Mouse (Mus musculus): ENCODE results near the gene Lrmda. TPM values are rescaled to one million over a fixed set of nuclear protein-coding genes. Genes with fewer than 3 reads are reported as not detected.
"Not testable (repeated sequence)": the region's sequence is repeated elsewhere in the genome, so short reads cannot be mapped to it uniquely, and the experiment has no call there.

The Lrmda gene
- polyA plus RNA-seq, 1 experiment from 2014 or later: 0.53 TPM

GRCm38 (mm10) chr14:22587958-22588296, 568.4 kb downstream of the Lrmda start:
- Histone ChIP-seq H3K4me2 (replicated peaks; ENCODE audit: low read depth, low read length) (no peak overlapping the region), H3K4me1 (ENCODE audit: control insufficient read depth, insufficient read depth, low read length) (peaks cover 17% of the 10 kb centered on the region), H3K9me3 (ENCODE audit: control insufficient read depth, low read length) (no peaks in the 10 kb centered on the region), H3K9ac (ENCODE audit: low read depth, low read length) (no peak overlapping the region), H3K4me3 (ENCODE audit: low read length) (no peak overlapping the region), H3K27me3 (ENCODE audit: control insufficient read depth, insufficient read depth, low read length) (no peaks in the 10 kb centered on the region), H3K36me3 (ENCODE audit: control insufficient read depth, insufficient read depth, low read length) (no peaks in the 10 kb centered on the region), H3K27ac (ENCODE audit: low read depth, low read length) (no peak overlapping the region)
- ATAC-seq (ENCODE audit: low FRiP score, low TSS enrichment): no peak
- WGBS: 73% methylated on average over 4 of the region's 4 CpGs

DNA sequence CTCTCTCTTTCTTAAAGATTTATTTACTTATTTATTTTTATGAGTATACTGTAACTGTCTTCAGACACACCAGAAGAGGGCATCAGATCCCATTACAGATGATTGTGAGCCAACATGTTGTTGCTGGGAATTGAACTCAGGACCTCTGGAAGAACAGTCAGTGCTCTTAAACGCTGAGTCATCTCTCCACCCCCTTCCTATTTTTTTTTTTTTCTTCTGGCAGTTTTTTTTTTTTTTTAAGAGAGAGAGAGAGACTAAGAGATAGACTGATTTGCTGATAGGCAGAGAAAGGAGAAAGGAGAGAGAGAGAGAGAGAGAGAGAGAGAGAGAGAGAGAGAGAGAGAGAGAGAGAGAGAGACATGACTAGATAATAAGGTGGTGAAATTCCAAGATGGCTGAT, 568.9 kb downstream of the Lrmda start:
- not testable (repeated sequence) for ATAC-seq (ENCODE audit: low FRiP score, low TSS enrichment); H3K4me3 ChIP-seq (ENCODE audit: low read length); H3K27ac ChIP-seq (ENCODE audit: low read depth, low read length); H3K9ac ChIP-seq (ENCODE audit: low read depth, low read length); H3K9me3 ChIP-seq (ENCODE audit: control insufficient read depth, low read length); H3K27me3 ChIP-seq (ENCODE audit: control insufficient read depth, insufficient read depth, low read length); H3K4me2 ChIP-seq (replicated peaks; ENCODE audit: low read depth, low read length); H3K36me3 ChIP-seq (ENCODE audit: control insufficient read depth, insufficient read depth, low read length)
- peaks cover 17% of the 10 kb centered on the region for H3K4me1 ChIP-seq (ENCODE audit: control insufficient read depth, insufficient read depth, low read length)
- WGBS: 82% methylated on average over 1 of the region's 1 CpGs

GRCm38 (mm10) chr14:22589503-22590215, 570.1 kb downstream of the Lrmda start:
- peak; percentile 90 for ATAC-seq (ENCODE audit: low FRiP score, low TSS enrichment)
- WGBS: 21% methylated on average over 7 of the region's 7 CpGs
- H3K4me2 ChIP-seq (replicated peaks; ENCODE audit: low read depth, low read length): no peak overlapping the region
- H3K27me3 ChIP-seq (ENCODE audit: control insufficient read depth, insufficient read depth, low read length): no peaks in the 10 kb centered on the region
- H3K36me3 ChIP-seq (ENCODE audit: control insufficient read depth, insufficient read depth, low read length): no peaks in the 10 kb centered on the region
- no peak overlapping the region for H3K9ac ChIP-seq (ENCODE audit: low read depth, low read length)
- H3K4me3 ChIP-seq (ENCODE audit: low read length): no peak overlapping the region
- H3K9me3 ChIP-seq (ENCODE audit: control insufficient read depth, low read length): no peaks in the 10 kb centered on the region
- no peak overlapping the region; the same call in 1 of the 2 replicates for H3K27ac ChIP-seq (ENCODE audit: low read depth, low read length)
- H3K4me1 ChIP-seq (ENCODE audit: control insufficient read depth, insufficient read depth, low read length): peaks cover 17% of the 10 kb centered on the region

DNA sequence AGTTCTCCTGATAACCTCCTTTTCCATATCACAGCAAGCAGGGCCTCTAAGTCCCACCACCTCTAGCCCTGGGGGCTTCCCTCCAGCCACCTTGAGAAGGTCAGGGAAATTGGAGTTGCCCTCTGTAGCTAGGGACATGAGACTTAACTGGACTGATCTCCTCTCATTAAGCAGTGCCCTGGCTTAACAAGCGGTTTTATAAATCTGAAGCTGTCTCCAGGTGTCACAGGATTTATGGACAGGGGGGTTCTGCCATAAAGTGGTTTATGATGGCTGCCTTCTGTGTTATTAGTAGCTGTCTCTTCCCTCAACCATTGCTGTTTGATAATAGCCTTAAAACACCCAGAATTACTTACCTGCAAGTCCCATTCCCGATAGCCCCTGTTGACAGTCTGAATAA, 571.7 kb downstream of the Lrmda start:
- no peak overlapping the region for H3K9ac ChIP-seq (ENCODE audit: low read depth, low read length)
- no peak overlapping the region for H3K27ac ChIP-seq (ENCODE audit: low read depth, low read length)
- no peak overlapping the region for H3K4me3 ChIP-seq (ENCODE audit: low read length)
- peaks cover 17% of the 10 kb centered on the region for H3K4me1 ChIP-seq (ENCODE audit: control insufficient read depth, insufficient read depth, low read length)
- no peak for ATAC-seq (ENCODE audit: low FRiP score, low TSS enrichment)
- WGBS: 25% methylated on average over 2 of the region's 2 CpGs
- H3K9me3 ChIP-seq (ENCODE audit: control insufficient read depth, low read length): no peaks in the 10 kb centered on the region
- no peaks in the 10 kb centered on the region for H3K27me3 ChIP-seq (ENCODE audit: control insufficient read depth, insufficient read depth, low read length)
- H3K36me3 ChIP-seq (ENCODE audit: control insufficient read depth, insufficient read depth, low read length): no peaks in the 10 kb centered on the region
- H3K4me2 ChIP-seq (replicated peaks; ENCODE audit: low read depth, low read length): no peak overlapping the region

- no peak for ATAC-seq (ENCODE audit: low FRiP score, low TSS enrichment)
- H3K9ac ChIP-seq (ENCODE audit: low read depth, low read length): no peak overlapping the region
- no peaks in the 10 kb centered on the region for H3K27me3 ChIP-seq (ENCODE audit: control insufficient read depth, insufficient read depth, low read length)
- WGBS: 76% methylated on average over 2 of the region's 2 CpGs
- no peak overlapping the region for H3K4me2 ChIP-seq (replicated peaks; ENCODE audit: low read depth, low read length)
- no peak overlapping the region for H3K4me3 ChIP-seq (ENCODE audit: low read length)
- H3K9me3 ChIP-seq (ENCODE audit: control insufficient read depth, low read length): no peaks in the 10 kb centered on the region
- H3K27ac ChIP-seq (ENCODE audit: low read depth, low read length): no peak overlapping the region
- H3K4me1 ChIP-seq (ENCODE audit: control insufficient read depth, insufficient read depth, low read length): 0 out of 2 replicates have a peak, but pooled peaks cover 2% of the 10 kb centered on the region
- H3K36me3 ChIP-seq (ENCODE audit: control insufficient read depth, insufficient read depth, low read length): no peaks in the 10 kb centered on the region
Measured at GRCm38 (mm10) chr14:22597508-22597907, 578.0 kb downstream of the Lrmda start.

DNA sequence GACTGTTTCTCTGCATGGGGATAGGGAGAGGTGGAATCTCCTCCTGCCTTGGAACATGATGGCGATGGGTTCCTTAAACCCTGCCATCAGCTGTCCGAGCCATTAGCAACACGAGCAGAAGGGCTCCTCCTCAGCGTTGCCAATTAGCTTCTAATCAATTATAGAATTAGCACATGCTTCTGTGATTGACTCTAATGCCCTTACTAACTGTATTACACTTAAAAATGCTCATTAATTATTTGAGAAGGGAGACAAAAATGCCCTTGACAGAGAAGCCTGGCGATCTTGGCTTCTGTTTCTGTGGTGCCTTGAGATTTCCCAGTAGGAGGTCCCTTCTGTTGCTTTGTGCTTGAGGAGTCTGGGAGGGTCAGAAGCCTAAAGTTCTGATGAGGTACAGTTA, 579.1 kb downstream of the Lrmda start:
- H3K27ac ChIP-seq (ENCODE audit: low read depth, low read length): no peak overlapping the region

DNA sequence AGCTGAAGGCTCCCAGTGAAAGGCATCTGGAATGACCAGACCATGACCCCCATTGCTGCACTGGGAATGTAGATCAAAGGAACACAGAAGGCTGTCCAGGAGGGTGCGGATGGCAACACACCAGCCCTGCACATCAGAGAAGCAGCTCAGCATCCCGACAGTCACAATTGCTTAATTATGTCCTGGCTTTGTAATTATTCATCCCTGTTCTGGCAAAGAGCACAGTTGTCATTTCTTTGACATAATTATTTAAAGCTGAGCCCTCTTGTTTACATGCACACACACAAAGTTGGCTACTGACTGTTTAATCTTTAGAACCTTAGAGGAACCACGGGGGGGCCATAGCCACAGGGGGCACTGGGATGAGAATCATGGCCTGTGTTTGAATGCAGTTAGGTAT, 580.7 kb downstream of the Lrmda start:
- Histone ChIP-seq H3K4me2 (replicated peaks; ENCODE audit: low read depth, low read length) (no peak overlapping the region), H3K36me3 (ENCODE audit: control insufficient read depth, insufficient read depth, low read length) (no peaks in the 10 kb centered on the region), H3K27ac (ENCODE audit: low read depth, low read length) (no peak overlapping the region), H3K9me3 (ENCODE audit: control insufficient read depth, low read length) (no peaks in the 10 kb centered on the region), H3K27me3 (ENCODE audit: control insufficient read depth, insufficient read depth, low read length) (no peaks in the 10 kb centered on the region), H3K4me1 (ENCODE audit: control insufficient read depth, insufficient read depth, low read length) (0 out of 2 replicates have a peak, but pooled peaks cover 2% of the 10 kb centered on the region), H3K4me3 (ENCODE audit: low read length) (no peak overlapping the region), H3K9ac (ENCODE audit: low read depth, low read length) (no peak overlapping the region)
- no peak for ATAC-seq (ENCODE audit: low FRiP score, low TSS enrichment)
- 35% methylated on average over 3 of the region's 3 CpGs for WGBS

More for the DNA sequence above, 579.1 kb downstream of the Lrmda start:
- no peak for ATAC-seq (ENCODE audit: low FRiP score, low TSS enrichment)
- WGBS: 88% methylated on average over 5 of the region's 5 CpGs
- H3K9me3 ChIP-seq (ENCODE audit: control insufficient read depth, low read length): no peaks in the 10 kb centered on the region
- no peaks in the 10 kb centered on the region for H3K27me3 ChIP-seq (ENCODE audit: control insufficient read depth, insufficient read depth, low read length)
- H3K4me3 ChIP-seq (ENCODE audit: low read length): no peak overlapping the region
- H3K9ac ChIP-seq (ENCODE audit: low read depth, low read length): no peak overlapping the region
- H3K4me2 ChIP-seq (replicated peaks; ENCODE audit: low read depth, low read length): no peak overlapping the region
- H3K36me3 ChIP-seq (ENCODE audit: control insufficient read depth, insufficient read depth, low read length): no peaks in the 10 kb centered on the region
- H3K4me1 ChIP-seq (ENCODE audit: control insufficient read depth, insufficient read depth, low read length): 0 out of 2 replicates have a peak, but pooled peaks cover 2% of the 10 kb centered on the region

DNA sequence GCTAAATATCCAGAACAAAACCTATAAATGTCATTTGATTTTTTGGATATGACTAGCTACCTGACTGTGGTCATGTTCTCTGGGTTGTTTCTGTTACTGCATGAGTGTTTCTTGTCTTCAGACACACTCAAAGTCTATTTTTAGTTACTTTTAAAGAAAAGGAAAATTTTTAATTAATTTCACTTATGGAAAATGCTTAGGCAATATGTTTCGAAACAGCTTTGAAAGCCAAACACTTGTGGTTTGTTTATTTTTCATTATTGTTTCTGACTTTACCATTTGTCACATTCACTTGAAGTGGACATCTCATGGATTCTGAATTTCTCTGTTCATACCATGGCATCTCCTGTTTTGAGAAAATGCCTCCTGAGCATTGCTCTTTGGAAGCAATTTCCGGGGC, 582.8 kb downstream of the Lrmda start:
- Histone ChIP-seq H3K4me2 (replicated peaks; ENCODE audit: low read depth, low read length) (no peak overlapping the region), H3K27me3 (ENCODE audit: control insufficient read depth, insufficient read depth, low read length) (no peaks in the 10 kb centered on the region), H3K4me1 (ENCODE audit: control insufficient read depth, insufficient read depth, low read length) (0 out of 2 replicates have a peak, but pooled peaks cover 2% of the 10 kb centered on the region), H3K4me3 (ENCODE audit: low read length) (no peak overlapping the region), H3K27ac (ENCODE audit: low read depth, low read length) (no peak overlapping the region), H3K9ac (ENCODE audit: low read depth, low read length) (no peak overlapping the region), H3K36me3 (ENCODE audit: control insufficient read depth, insufficient read depth, low read length) (no peaks in the 10 kb centered on the region), H3K9me3 (ENCODE audit: control insufficient read depth, low read length) (no peaks in the 10 kb centered on the region)
- ATAC-seq (ENCODE audit: low FRiP score, low TSS enrichment): no peak
- WGBS: 87% methylated on average over 2 of the region's 2 CpGs

DNA sequence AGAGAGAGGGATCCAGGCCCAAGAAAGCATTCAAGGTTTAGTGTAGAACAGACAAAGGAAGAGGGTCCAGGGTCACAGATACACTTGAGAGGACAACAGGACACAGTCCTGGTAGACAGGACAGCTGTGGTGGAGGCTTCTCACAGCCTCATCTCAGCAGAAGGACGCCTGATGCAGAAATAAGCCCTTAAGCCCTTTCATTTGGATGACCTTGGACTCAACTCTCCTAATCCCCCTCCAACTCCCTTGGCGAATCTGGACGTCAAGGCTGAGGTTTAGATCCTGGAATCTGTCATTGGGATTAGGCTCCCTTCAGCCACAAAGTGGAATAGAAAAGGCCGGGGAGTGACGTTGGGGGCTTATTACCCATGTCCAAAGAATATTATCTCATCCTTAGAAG, 589.1 kb downstream of the Lrmda start:
- H3K4me3 ChIP-seq (ENCODE audit: low read length): no peak overlapping the region
- H3K27ac ChIP-seq (ENCODE audit: low read depth, low read length): peak overlapping the region; percentile 78
- no peaks in the 10 kb centered on the region for H3K9me3 ChIP-seq (ENCODE audit: control insufficient read depth, low read length)
- no peaks in the 10 kb centered on the region for H3K27me3 ChIP-seq (ENCODE audit: control insufficient read depth, insufficient read depth, low read length)
- H3K36me3 ChIP-seq (ENCODE audit: control insufficient read depth, insufficient read depth, low read length): no peaks in the 10 kb centered on the region
- H3K9ac ChIP-seq (ENCODE audit: low read depth, low read length): no peak overlapping the region; the same call in 1 of the 2 replicates
- ATAC-seq (ENCODE audit: low FRiP score, low TSS enrichment): no peak
- WGBS: 60% methylated on average over 5 of the region's 5 CpGs
- peaks cover 9% of the 10 kb centered on the region; the same call in 1 of the 2 replicates for H3K4me1 ChIP-seq (ENCODE audit: control insufficient read depth, insufficient read depth, low read length)
- no peak overlapping the region for H3K4me2 ChIP-seq (replicated peaks; ENCODE audit: low read depth, low read length)

Measured in kidney, embryonic 14.5 days (tissue).